Mouse (Mus musculus) C2C12 (cell line): ENCODE results near the gene Bysl.

Experiments
- CTCF ChIP-seq: IDR thresholded peaks from one replicate; pipeline ENCODE4 v1.5.1; 2011; ENCODE audit not compliant: control insufficient read depth, insufficient read depth, insufficient read length
- FOSL1 ChIP-seq: IDR thresholded peaks from one replicate; pipeline ENCODE4 v1.8.0; 2011; ENCODE audit warnings: mild to moderate bottlenecking, low read length; ENCODE audit not compliant: poor library complexity, insufficient read depth, severe bottlenecking
- MAX ChIP-seq: IDR thresholded peaks from one replicate; pipeline ENCODE4 v1.6.1; 2011; ENCODE audit warnings: mild to moderate bottlenecking, control low read depth
- MYOD1 ChIP-seq: IDR thresholded peaks from one replicate; pipeline ENCODE4 v1.6.1; 2011; ENCODE audit warnings: low read depth; ENCODE audit not compliant: control insufficient read depth, insufficient read length
- MYOG ChIP-seq: IDR thresholded peaks from one replicate; pipeline ENCODE4 v1.6.1; 2011; ENCODE audit not compliant: control insufficient read depth, insufficient read length; ENCODE audit errors: extremely low read depth
- USF1 ChIP-seq: IDR thresholded peaks from one replicate; pipeline ENCODE4 v1.6.1; 2011; ENCODE audit warnings: low read depth, mild to moderate bottlenecking, control low read depth, moderate library complexity

GRCm38 (mm10) chr17:47618556-47619311 lies 7.4 kb upstream of the Bysl start:
- TF ChIP-seq MYOG (no peak), CTCF (no peak), MAX (no peak), USF1 (no peak), MYOD1 (no peak), FOSL1 (no peak)
